11 mouse cellular contexts compared by ENCODE assay signal in the genomic region with DNA sequence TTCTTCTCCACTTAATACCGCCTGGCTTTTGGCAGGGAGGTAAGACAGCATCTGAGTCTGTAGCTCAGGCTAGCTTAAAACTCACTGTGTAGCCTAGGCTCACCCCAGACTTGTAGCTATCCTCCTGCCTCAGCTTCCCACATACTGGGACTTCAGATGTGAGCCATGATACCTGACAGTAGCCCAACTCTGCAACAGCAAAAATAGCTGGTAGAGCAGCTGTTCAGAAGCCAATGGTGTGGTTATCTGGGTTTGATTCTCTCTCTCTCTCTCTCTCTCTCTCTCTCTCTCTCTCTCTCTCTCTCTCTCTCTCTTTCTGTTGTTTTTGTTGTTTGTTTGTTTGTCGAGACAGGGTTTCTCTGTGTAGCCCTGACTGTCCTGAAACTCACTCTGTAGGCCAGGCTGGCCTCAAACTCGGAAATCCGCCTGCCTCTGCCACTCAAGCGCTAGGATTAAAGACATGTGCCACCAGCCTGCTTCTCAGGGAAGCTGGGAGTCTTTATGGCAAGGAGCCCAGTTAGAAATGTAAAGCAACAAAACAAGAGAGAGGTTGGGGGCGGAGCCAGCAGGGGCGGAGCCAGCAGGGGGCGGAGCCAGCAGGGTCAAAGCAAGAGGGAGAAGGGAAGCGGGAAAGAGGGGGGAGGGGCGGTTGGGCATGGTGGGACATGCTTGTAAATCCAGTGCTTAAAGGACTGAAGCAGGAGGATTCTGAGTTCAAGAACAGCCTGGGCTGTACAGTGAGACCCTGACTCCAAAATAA. TPM values are rescaled to one million over a fixed set of nuclear protein-coding genes. Genes with fewer than 3 reads are reported as not detected.
DNase-seq lines count a peak whose midpoint lies in the region; ATAC-seq and TF ChIP-seq lines count a peak whose summit lies in the region.
"Had no signal": no experiment of that assay in that cellular context is flagged by ENCODE, and none has a peak within 500 bp of the region (broad histone marks: within the 10 kb centered on the region; RNA-seq: fewer than 3 reads in every experiment).

No protein-coding gene starts in this region.

- 67% methylated on average over 10 of the region's 10 CpGs for WGBS in heart, embryonic 13.5 days
- WGBS in liver, embryonic 13.5 days (ENCODE audit: insufficient replicate concordance): 50% methylated on average over 10 of the region's 10 CpGs

- H3K36me3 ChIP-seq in heart, embryonic 13.5 days: no peaks in the 10 kb centered on the region
- peaks cover 0 to 1% of the 10 kb centered on the region in 2 experiments for H3K36me3 ChIP-seq in CH12.LX (replicated peaks in 1 of 2; ENCODE audit: control insufficient read depth in 1 of 2, insufficient read depth in 1 of 2, low read length in 1 of 2)
- no peaks in the 10 kb centered on the region for H3K36me3 ChIP-seq in liver, embryonic 13.5 days
- H3K36me3 ChIP-seq: embryonic facial prominence, embryonic 12.5 days had no signal

- no peaks in the 10 kb centered on the region; the same call in 1 of the 2 replicates for H3K79me2 ChIP-seq in CH12.LX (replicated peaks; ENCODE audit: control insufficient read depth, extremely low read depth, insufficient read depth, poor library complexity, severe bottlenecking)

- TF ChIP-seq CTCF in CH12.LX (conservative IDR thresholded peaks at IDR 0.05 in 1 of 2, IDR thresholded peaks at IDR 0.05 in 1 of 2; ENCODE audit: low read depth in 2 of 2, low read length in 2 of 2): no peak
- TF ChIP-seq CTCF in gastrocnemius, adult 2 months (IDR thresholded peaks at IDR 0.05): no peak

- in situ Hi-C loops in CH12.LX (cut with MboI; ENCODE audit: low pct_ligation_motif_present, low pct_unique_long_range_greater_than_20kb, low sequenced_read_pairs): no loop called here

- H3K9ac ChIP-seq in heart, embryonic 13.5 days: no peak overlapping the region
- H3K9ac ChIP-seq in CH12.LX (ENCODE audit: insufficient read depth, low read depth): peak overlapping the region; percentile 72; the same call in 1 of the 2 replicates
- no peak overlapping the region for H3K9ac ChIP-seq in liver, embryonic 13.5 days
- H3K9ac ChIP-seq: embryonic facial prominence, embryonic 12.5 days had no signal

- no peak overlapping the region for H3K4me3 ChIP-seq in heart, embryonic 13.5 days
- peak overlapping the region in 1 of 3 experiments; percentile 48 for H3K4me3 ChIP-seq in CH12.LX (replicated peaks in 1 of 3; ENCODE audit: low read depth in 2 of 3, low read length in 2 of 3, poor library complexity in 1 of 3)
- H3K4me3 ChIP-seq in liver, embryonic 13.5 days (replicated peaks): no peak overlapping the region
- no peak overlapping the region for H3K4me3 ChIP-seq in gastrocnemius, adult 2 months
- H3K4me3 ChIP-seq: embryonic facial prominence, embryonic 12.5 days had no signal

- TF ChIP-seq RAD21 in CH12.LX (IDR thresholded peaks at IDR 0.05; ENCODE audit: low read depth, low read length): no peak

- no peak for TF ChIP-seq EP300 in CH12.LX (IDR thresholded peaks at IDR 0.05; ENCODE audit: low read length)

- H3K4me1 ChIP-seq in heart, embryonic 13.5 days: peaks cover 20% of the 10 kb centered on the region
- peaks cover 34 to 82% of the 10 kb centered on the region in 2 experiments for H3K4me1 ChIP-seq in CH12.LX (ENCODE audit: control insufficient read depth in 1 of 2, insufficient read depth in 2 of 2)
- peaks cover 3% of the 10 kb centered on the region; the same call in 1 of the 2 replicates for H3K4me1 ChIP-seq in liver, embryonic 13.5 days (replicated peaks)

- no peak overlapping the region for H3K27ac ChIP-seq in heart, embryonic 13.5 days (replicated peaks)
- H3K27ac ChIP-seq in CH12.LX (ENCODE audit: insufficient read depth, low read depth): peak overlapping the region; percentile 83
- H3K27ac ChIP-seq in liver, embryonic 13.5 days: no peak overlapping the region
- H3K27ac ChIP-seq in gastrocnemius, adult 2 months: no peak overlapping the region
- H3K27ac ChIP-seq: embryonic facial prominence, embryonic 12.5 days had no signal

- TF ChIP-seq POLR2A in CH12.LX (IDR thresholded peaks at IDR 0.05; ENCODE audit: low read depth, low read length): no peak

- dilution Hi-C loops in CH12.LX (cut with MboI; ENCODE audit: extremely low pct_ligation_motif_present, extremely low pct_unique_long_range_greater_than_20kb, low sequenced_read_pairs): no loop called here

- DNase-seq in heart, adult 8-10 months (ENCODE audit: low spot score): no peak
- DNase-seq in CH12.LX (ENCODE audit: extremely low read depth): peak; percentile 61
- DNase-seq in embryo, embryonic 10 days (ENCODE audit: low spot score): peak; percentile 6
- DNase-seq in liver, embryonic 13.5 days: peak; percentile 54
- DNase-seq in natural killer cell, adult 2 months (ENCODE audit: low spot score in 2 of 2): no peak
- DNase-seq in frontal cortex, postnatal 14 days (ENCODE audit: low spot score in 2 of 2): no peak
- DNase-seq in gastrocnemius, adult 2 months: no peak
- DNase-seq: gastrocnemius, postnatal 14 days; layer of hippocampus, postnatal 36 days had no signal

- H3K4me2 ChIP-seq in heart, embryonic 13.5 days: no peak overlapping the region
- peak overlapping the region; percentile 65; the same call in 1 of the 2 replicates for H3K4me2 ChIP-seq in CH12.LX (ENCODE audit: insufficient read depth, low read depth, poor library complexity, severe bottlenecking)
- H3K4me2 ChIP-seq in liver, embryonic 13.5 days: no peak overlapping the region
- H3K4me2 ChIP-seq: embryonic facial prominence, embryonic 12.5 days had no signal

- ATAC-seq in heart, embryonic 13.5 days (ENCODE audit: extremely low read depth, insufficient number of reproducible peaks, low FRiP score, low TSS enrichment): 0 out of 2 replicates have a peak, but pooled peaks have one; percentile 45
- ATAC-seq in liver, embryonic 13.5 days (ENCODE audit: low read depth): no peak

- no peaks in the 10 kb centered on the region for H3K9me3 ChIP-seq in heart, embryonic 13.5 days
- peaks cover 5% of the 10 kb centered on the region for H3K9me3 ChIP-seq in CH12.LX (replicated peaks; ENCODE audit: low read length)
- H3K9me3 ChIP-seq in liver, embryonic 13.5 days (replicated peaks): no peaks in the 10 kb centered on the region
- H3K9me3 ChIP-seq: embryonic facial prominence, embryonic 12.5 days had no signal

- H3K27me3 ChIP-seq in heart, embryonic 13.5 days (replicated peaks): no peaks in the 10 kb centered on the region
- no peaks in the 10 kb centered on the region for H3K27me3 ChIP-seq in CH12.LX (replicated peaks)
- H3K27me3 ChIP-seq in liver, embryonic 13.5 days: no peaks in the 10 kb centered on the region
- H3K27me3 ChIP-seq: embryonic facial prominence, embryonic 12.5 days had no signal

- intact Hi-C loops in gastrocnemius, adult 2 months (cut with DNase I): loop anchor here (5.0 kb wide), 1 partner anchor 66 kb away; no protein-coding TSS in a partner anchor

TF ChIP-seq in CH12.LX, 34 proteins besides CTCF, POLR2A, EP300 and RAD21:
- TF ChIP-seq IRF4 (IDR thresholded peaks at IDR 0.05; ENCODE audit: low read depth, low read length): peak; percentile 52; the same call in 1 of the 2 replicates
- TF ChIP-seq MXI1 (IDR thresholded peaks at IDR 0.05; ENCODE audit: low read depth, low read length): 0 out of 2 replicates have a peak, but pooled peaks have one; percentile 40
- no peak for TF ChIP-seq TBP (conservative IDR thresholded peaks at IDR 0.05; ENCODE audit: low read depth, low read length)
- no peak for TF ChIP-seq ELF1 (IDR thresholded peaks at IDR 0.05; ENCODE audit: low read depth, low read length)

RNA-seq across cellular contexts. Expression of a gene that starts 41.3 kb away (rescaled TPM):
- 488 and 538 TPM in 2 replicates for polyA plus RNA-seq in heart, embryonic 13.5 days (2015; fragmentation: Nextera tagmentation; extraction: Ambion mirVana)
- 10 to 100 TPM; 68.9 to 91.2 (median 83.6) TPM for total RNA-seq in heart, adult 8-10 months (2022)
- total RNA-seq in CH12.LX (2012; rRNA removed): 553 and 781 TPM in 2 replicates
- total RNA-seq in CH12.LX (2014; rRNA removed): 2,677 and 3,148 TPM in 2 replicates
- polyA plus RNA-seq in CH12.LX (2012; ENCODE audit: insufficient read length, low read depth): 1,927 and 2,021 TPM in 2 replicates
- polyA plus RNA-seq in liver, embryonic 13.5 days (2015; fragmentation: Nextera tagmentation; extraction: Ambion mirVana): 383 and 465 TPM in 2 replicates
- 100 to 1,000 TPM in 1 of 2 experiments, 10 to 100 TPM in 1; 76.1 to 121 TPM for total RNA-seq in gastrocnemius, adult 2 months (2021)

Comparison
In these comparisons a context has a peak if more than half of its experiments do, and no peak if none do; other contexts are left out.
1. DNase-seq: peak in CH12.LX (single experiment), embryo, embryonic 10 days (single experiment) and liver, embryonic 13.5 days (single experiment); none in heart, adult 8-10 months (single experiment), natural killer cell, adult 2 months (0 of 2), frontal cortex, postnatal 14 days (0 of 2) and gastrocnemius, adult 2 months (single experiment).
2. RNA of a gene that starts 41.3 kb away (total RNA-seq): 553 to 3,148 TPM in CH12.LX; 76.1 to 121 TPM in gastrocnemius, adult 2 months and 68.9 to 91.2 TPM in heart, adult 8-10 months; every median in the first group is over 4 times any median in the second.